ENCODE assay signal across 8 mouse cellular contexts in genomic region chr3:153250598-153251257, GRCm38 (mm10).
DNase-seq lines count a peak whose midpoint lies in the region; ATAC-seq lines count a peak whose summit lies in the region.

No protein-coding gene starts in this region.

- H3K4me2 ChIP-seq in kidney, embryonic 14.5 days (replicated peaks; ENCODE audit: low read depth, low read length) = no peak overlapping the region
- no peak overlapping the region for H3K4me2 ChIP-seq in neural tube, embryonic 11.5 days (ENCODE audit: low read depth)
- no peak overlapping the region for H3K4me2 ChIP-seq in stomach, embryonic 15.5 days

- no peaks in the 10 kb centered on the region for H3K36me3 ChIP-seq in kidney, embryonic 14.5 days (ENCODE audit: control insufficient read depth, insufficient read depth, low read length)
- no peaks in the 10 kb centered on the region for H3K36me3 ChIP-seq in neural tube, embryonic 11.5 days (ENCODE audit: control insufficient read depth, insufficient read depth, low read length)
- no peaks in the 10 kb centered on the region for H3K36me3 ChIP-seq in stomach, embryonic 15.5 days

- intact Hi-C loops in gastrocnemius, postnatal 36 days (cut with DNase I) = no loop called here

- ATAC-seq in kidney, embryonic 14.5 days (ENCODE audit: low FRiP score, low TSS enrichment) = peak; percentile 66; the same call in 1 of the 2 replicates
- ATAC-seq in neural tube, embryonic 11.5 days (ENCODE audit: insufficient read depth, low FRiP score, low TSS enrichment) = peak; percentile 72; the same call in 1 of the 2 replicates
- ATAC-seq in stomach, embryonic 15.5 days (ENCODE audit: insufficient read depth, low FRiP score, low read depth) = peak; percentile 68

- DNase-seq in 3134 (ENCODE audit: extremely low read depth, insufficient read length, low spot score) = peak; percentile 68
- peak; percentile 80 to 93 for DNase-seq in adrenal gland, adult (ENCODE audit: inconsistent age in 2 of 2, low spot score in 1 of 2)
- DNase-seq in embryo, embryonic 10.5 days (ENCODE audit: low spot score) = peak; percentile 90
- peak; percentile 43 to 45 for DNase-seq in gastrocnemius, postnatal 36 days
- peak; percentile 77 for DNase-seq in liver
- DNase-seq in neural tube, embryonic 11.5 days (ENCODE audit: low spot score) = peak; percentile 83

- H3K27me3 ChIP-seq in kidney, embryonic 14.5 days (ENCODE audit: control insufficient read depth, insufficient read depth, low read length) = no peaks in the 10 kb centered on the region
- no peaks in the 10 kb centered on the region for H3K27me3 ChIP-seq in neural tube, embryonic 11.5 days (ENCODE audit: control insufficient read depth, insufficient read depth, low read length)
- H3K27me3 ChIP-seq in stomach, embryonic 15.5 days (replicated peaks) = no peaks in the 10 kb centered on the region

- no peak overlapping the region for H3K4me3 ChIP-seq in kidney, embryonic 14.5 days (ENCODE audit: low read length)
- H3K4me3 ChIP-seq in neural tube, embryonic 11.5 days (ENCODE audit: low read depth, low read length) = no peak overlapping the region
- H3K4me3 ChIP-seq in stomach, embryonic 15.5 days (replicated peaks) = no peak overlapping the region

- no peak overlapping the region for H3K27ac ChIP-seq in kidney, embryonic 14.5 days (ENCODE audit: low read depth, low read length)
- no peak overlapping the region for H3K27ac ChIP-seq in neural tube, embryonic 11.5 days (ENCODE audit: low read depth, low read length)
- no peak overlapping the region for H3K27ac ChIP-seq in stomach, embryonic 15.5 days

- no peaks in the 10 kb centered on the region for H3K4me1 ChIP-seq in kidney, embryonic 14.5 days (ENCODE audit: control insufficient read depth, insufficient read depth, low read length)
- no peaks in the 10 kb centered on the region for H3K4me1 ChIP-seq in neural tube, embryonic 11.5 days (ENCODE audit: control insufficient read depth, insufficient read depth, low read length)
- H3K4me1 ChIP-seq in stomach, embryonic 15.5 days = no peaks in the 10 kb centered on the region

- H3K9ac ChIP-seq in kidney, embryonic 14.5 days (ENCODE audit: low read depth, low read length) = no peak overlapping the region
- H3K9ac ChIP-seq in neural tube, embryonic 11.5 days (ENCODE audit: low read length) = no peak overlapping the region
- H3K9ac ChIP-seq in stomach, embryonic 15.5 days = no peak overlapping the region

- WGBS in kidney, embryonic 14.5 days = 51% methylated on average over 9 of the region's 9 CpGs
- WGBS in neural tube, embryonic 11.5 days = 55% methylated on average over 9 of the region's 9 CpGs
- 42% methylated on average over 9 of the region's 9 CpGs for WGBS in stomach, embryonic 15.5 days

- H3K9me3 ChIP-seq in kidney, embryonic 14.5 days (ENCODE audit: control insufficient read depth, low read length) = no peaks in the 10 kb centered on the region
- H3K9me3 ChIP-seq in neural tube, embryonic 11.5 days (ENCODE audit: control insufficient read depth, low read length) = no peaks in the 10 kb centered on the region
- H3K9me3 ChIP-seq in stomach, embryonic 15.5 days = no peaks in the 10 kb centered on the region
